Mouse (Mus musculus) olfactory bulb, adult 2 months (tissue): Measurements from ENCODE around the gene Bckdk.

Experiments used
- CTCF ChIP-seq: fragments of 200-500 bp; IDR thresholded peaks from 2 replicates; pipeline ENCODE4 v1.5.1; 2012; ENCODE audit warnings: low read depth, mild to moderate bottlenecking, low read length, moderate library complexity; ENCODE audit not compliant: insufficient read depth
- POLR2A ChIP-seq: fragments of 200-500 bp; IDR thresholded peaks from 2 replicates; pipeline ENCODE4 v1.6.1; 2012; ENCODE audit warnings: mild to moderate bottlenecking, low read depth, low read length, moderate library complexity; ENCODE audit not compliant: insufficient read depth

DNA sequence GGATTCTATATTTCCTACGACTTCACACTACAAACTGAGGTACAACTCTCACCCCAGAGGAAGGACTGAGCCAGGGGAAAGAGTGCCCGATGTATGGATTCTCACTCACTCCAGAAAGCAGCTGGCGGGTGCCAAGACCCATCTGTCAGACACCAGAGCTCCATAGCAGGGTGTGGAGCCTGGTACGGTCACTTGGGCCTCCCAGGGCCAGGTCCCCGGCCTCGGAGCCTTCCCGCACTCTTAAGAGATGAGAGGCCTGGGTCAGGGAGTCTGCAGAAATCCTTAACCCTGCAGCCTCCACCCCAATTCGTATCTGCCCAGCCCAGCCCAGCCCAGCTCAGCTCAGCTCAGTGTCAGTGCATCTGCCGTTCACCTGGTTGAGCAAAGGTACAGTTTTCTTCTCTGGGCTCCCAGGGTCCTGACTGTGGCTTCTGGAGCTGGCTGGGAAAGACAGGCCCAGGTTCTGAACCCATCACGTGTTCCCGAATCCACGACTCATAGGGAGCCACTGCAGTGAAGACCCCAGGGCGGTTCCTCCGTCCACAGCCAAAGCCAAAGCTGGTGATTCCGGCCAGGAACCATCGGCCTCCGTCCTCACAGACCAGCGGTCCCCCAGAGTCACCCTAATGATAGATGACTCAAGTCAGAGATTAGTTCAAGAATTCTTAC is 32.5 kb downstream of the Bckdk start:
- no peak for TF ChIP-seq POLR2A
- no peak for TF ChIP-seq CTCF
